Mouse (Mus musculus): ENCODE data around the gene Lgr6. TPM values are rescaled to one million over a fixed set of nuclear protein-coding genes. Genes with fewer than 3 reads are reported as not detected.
A peak's percentile ranks its signal among the peaks of the same experiment; 100 is the strongest.

Gene Lgr6
- polyA plus RNA-seq (2016; fragmentation: Nextera tagmentation; extraction: Ambion mirVana), result 0.80 and 0.82 TPM in 2 replicates

GRCm38 (mm10) chr1:135105124-135105523, at the start of gene Lgr6:
Lgr6 (minus strand) TSS chr1:135105276.
- Histone ChIP-seq H3K9ac (peak within 1 kb of the TSS; percentile 65), H3K9me3 (replicated peaks) (no peaks in the 10 kb centered on the region), H3K4me2 (peak within 1 kb of the TSS; percentile 83), H3K27ac (ENCODE audit: poor library complexity, severe bottlenecking) (no peak within 1 kb of the TSS), H3K27me3 (replicated peaks) (peaks cover 81% of the 10 kb centered on the region), H3K4me3 (peak within 1 kb of the TSS; percentile 52), H3K4me1 (replicated peaks) (peaks cover 7% of the 10 kb centered on the region), H3K36me3 (no peaks in the 10 kb centered on the region)
- WGBS, result 0% methylated on average over 20 of the region's 40 CpGs
- no peak for ATAC-seq (ENCODE audit: insufficient number of reproducible peaks, low FRiP score)

- Histone ChIP-seq H3K27me3 (replicated peaks) (peaks cover 36% of the 10 kb centered on the region), H3K9ac (peak overlapping the region; percentile 59), H3K9me3 (replicated peaks) (no peaks in the 10 kb centered on the region), H3K36me3 (peaks cover 21% of the 10 kb centered on the region), H3K4me1 (replicated peaks) (peaks cover 36% of the 10 kb centered on the region), H3K27ac (ENCODE audit: poor library complexity, severe bottlenecking) (peak overlapping the region; percentile 65), H3K4me2 (peak overlapping the region; percentile 57), H3K4me3 (peak overlapping the region; percentile 26)
- 2% methylated on average over 14 of the region's 14 CpGs for WGBS
- ATAC-seq (ENCODE audit: insufficient number of reproducible peaks, low FRiP score), result peak; percentile 53; the same call in 1 of the 2 replicates
Measured at GRCm38 (mm10) chr1:135154411-135154959, 49.4 kb upstream of the Lgr6 start.

DNA sequence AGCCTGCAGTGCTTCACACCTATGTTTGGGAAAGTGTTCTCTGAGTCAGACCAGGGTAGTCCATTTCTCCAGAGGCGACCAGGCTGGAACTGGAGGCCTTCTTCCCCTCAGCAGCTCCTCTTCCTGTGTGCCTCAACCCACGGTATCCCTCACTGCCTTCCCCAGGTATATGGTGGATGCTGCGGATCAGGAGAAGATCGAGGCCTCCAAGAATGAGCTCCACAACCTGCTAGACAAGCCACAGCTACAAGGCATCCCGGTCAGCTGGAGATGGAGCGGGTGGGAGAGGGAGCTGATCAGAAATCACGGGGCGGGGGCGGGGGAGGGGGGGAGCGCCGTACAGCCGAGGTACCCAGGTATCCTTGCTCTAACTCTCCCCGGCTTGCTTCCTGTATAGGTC, 48.9 kb upstream of the Lgr6 start:
- Histone ChIP-seq H3K4me3 (peak overlapping the region; percentile 3; the same call in 1 of the 2 replicates), H3K27ac (ENCODE audit: poor library complexity, severe bottlenecking) (0 out of 2 replicates have a peak overlapping the region, but pooled peaks have one; percentile 24), H3K27me3 (replicated peaks) (peaks cover 34% of the 10 kb centered on the region), H3K36me3 (peaks cover 21% of the 10 kb centered on the region), H3K9me3 (replicated peaks) (no peaks in the 10 kb centered on the region), H3K4me1 (replicated peaks) (peaks cover 36% of the 10 kb centered on the region), H3K9ac (peak overlapping the region; percentile 59; the same call in 1 of the 2 replicates), H3K4me2 (peak overlapping the region; percentile 57)
- 27% methylated on average over 13 of the region's 13 CpGs for WGBS
- ATAC-seq (ENCODE audit: insufficient number of reproducible peaks, low FRiP score), result peak; percentile 23; the same call in 1 of the 2 replicates

- H3K9ac ChIP-seq, result no peak overlapping the region
- no peak overlapping the region for H3K4me2 ChIP-seq
- peaks cover 17% of the 10 kb centered on the region for H3K4me1 ChIP-seq (replicated peaks)
- WGBS, result 79% methylated on average over 5 of the region's 5 CpGs
- no peak overlapping the region for H3K4me3 ChIP-seq
- no peaks in the 10 kb centered on the region for H3K9me3 ChIP-seq (replicated peaks)
- H3K36me3 ChIP-seq, result peaks cover 7% of the 10 kb centered on the region; the same call in 1 of the 2 replicates
- no peak overlapping the region for H3K27ac ChIP-seq (ENCODE audit: poor library complexity, severe bottlenecking)
- no peak for ATAC-seq (ENCODE audit: insufficient number of reproducible peaks, low FRiP score)
- peaks cover 29% of the 10 kb centered on the region for H3K27me3 ChIP-seq (replicated peaks)
Measured at GRCm38 (mm10) chr1:135148996-135149395, 43.9 kb upstream of the Lgr6 start.

GRCm38 (mm10) chr1:135148476-135148875, 43.4 kb upstream of the Lgr6 start:
- no peak overlapping the region for H3K9ac ChIP-seq
- H3K27me3 ChIP-seq (replicated peaks), result peaks cover 33% of the 10 kb centered on the region
- ATAC-seq (ENCODE audit: insufficient number of reproducible peaks, low FRiP score), result no peak
- H3K4me1 ChIP-seq (replicated peaks), result peaks cover 15% of the 10 kb centered on the region
- H3K4me3 ChIP-seq, result peak overlapping the region; percentile 88
- H3K36me3 ChIP-seq, result peaks cover 7% of the 10 kb centered on the region; the same call in 1 of the 2 replicates
- no peak overlapping the region for H3K27ac ChIP-seq (ENCODE audit: poor library complexity, severe bottlenecking)
- WGBS, result 70% methylated on average over 4 of the region's 4 CpGs
- H3K9me3 ChIP-seq (replicated peaks), result no peaks in the 10 kb centered on the region
- H3K4me2 ChIP-seq, result peak overlapping the region; percentile 89

- WGBS, result 7% methylated on average over 7 of the region's 7 CpGs
- Histone ChIP-seq H3K4me3 (peak overlapping the region; percentile 88), H3K36me3 (peaks cover 7% of the 10 kb centered on the region; the same call in 1 of the 2 replicates), H3K27me3 (replicated peaks) (peaks cover 39% of the 10 kb centered on the region), H3K9me3 (replicated peaks) (no peaks in the 10 kb centered on the region), H3K27ac (ENCODE audit: poor library complexity, severe bottlenecking) (no peak overlapping the region), H3K4me2 (peak overlapping the region; percentile 89), H3K9ac (peak overlapping the region; percentile 93), H3K4me1 (replicated peaks) (peaks cover 15% of the 10 kb centered on the region)
- ATAC-seq (ENCODE audit: insufficient number of reproducible peaks, low FRiP score), result 0 out of 2 replicates have a peak, but pooled peaks have one; percentile 7
Measured at GRCm38 (mm10) chr1:135147702-135148058, 42.6 kb upstream of the Lgr6 start.

GRCm38 (mm10) chr1:135146946-135147701, 42.0 kb upstream of the Lgr6 start:
- no peaks in the 10 kb centered on the region for H3K9me3 ChIP-seq (replicated peaks)
- H3K4me1 ChIP-seq (replicated peaks), result peaks cover 15% of the 10 kb centered on the region
- H3K27ac ChIP-seq (ENCODE audit: poor library complexity, severe bottlenecking), result peak overlapping the region; percentile 61
- H3K9ac ChIP-seq, result peak overlapping the region; percentile 93
- under 1% methylated on average over 69 of the region's 69 CpGs for WGBS
- H3K4me3 ChIP-seq, result peak overlapping the region; percentile 88
- peaks cover 5% of the 10 kb centered on the region; the same call in 1 of the 2 replicates for H3K36me3 ChIP-seq
- peaks cover 35% of the 10 kb centered on the region for H3K27me3 ChIP-seq (replicated peaks)
- ATAC-seq (ENCODE audit: insufficient number of reproducible peaks, low FRiP score), result peak; percentile 75
- H3K4me2 ChIP-seq, result peak overlapping the region; percentile 89

DNA sequence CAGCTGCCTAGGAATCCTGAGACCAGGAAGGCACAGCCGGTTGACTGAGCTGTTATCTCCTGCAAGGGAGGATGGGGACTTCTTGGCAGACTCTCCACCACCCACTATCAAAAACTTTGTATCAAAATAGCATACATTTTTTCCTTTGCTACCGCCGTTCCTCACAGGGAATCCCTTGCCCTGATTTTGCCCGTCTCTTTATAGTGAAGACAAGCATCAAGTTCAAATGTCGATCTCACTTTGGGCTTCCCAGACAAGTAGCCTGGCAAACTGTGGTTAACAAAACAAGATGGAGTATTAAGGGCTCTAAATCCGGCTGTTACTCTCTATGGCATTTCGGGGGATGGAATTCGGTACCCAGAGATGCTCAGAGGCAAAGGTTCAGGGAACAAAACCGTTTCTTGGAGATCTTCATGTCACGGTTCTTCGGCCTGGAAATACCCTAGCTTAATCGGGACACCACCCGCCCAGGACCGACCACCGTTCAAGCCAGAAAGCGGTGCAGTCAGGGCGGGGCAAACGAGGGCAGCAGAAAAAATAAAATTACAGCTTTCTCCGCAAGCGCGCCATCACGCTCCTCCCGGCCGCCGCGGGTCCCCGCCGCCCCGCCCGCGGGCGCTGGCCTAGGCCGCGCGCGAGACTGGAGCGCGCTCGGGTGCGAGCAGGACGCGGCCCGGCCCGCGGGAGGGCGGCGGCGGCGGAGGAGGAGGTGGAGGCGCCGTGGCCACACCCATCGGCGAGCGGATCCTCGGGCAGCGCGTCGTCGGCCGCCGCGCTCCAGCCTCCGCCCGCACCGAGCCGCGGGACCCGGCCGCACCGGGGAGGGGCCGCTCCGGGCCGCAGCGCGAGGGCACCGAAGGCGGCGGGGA, 41.2 kb upstream of the Lgr6 start, which contains the start of gene Arl8a:
Gene Arl8a (plus strand): TSS at position 748 of the 869 bp plus-strand sequence.
- Histone ChIP-seq H3K4me2 (peak within 1 kb of the TSS; percentile 89), H3K4me3 (peak within 1 kb of the TSS; percentile 88), H3K27me3 (replicated peaks) (peaks cover 34% of the 10 kb centered on the region), H3K27ac (ENCODE audit: poor library complexity, severe bottlenecking) (peak within 1 kb of the TSS; percentile 61), H3K36me3 (peaks cover 3% of the 10 kb centered on the region; the same call in 1 of the 2 replicates), H3K9me3 (replicated peaks) (no peaks in the 10 kb centered on the region), H3K4me1 (replicated peaks) (peaks cover 15% of the 10 kb centered on the region), H3K9ac (peak within 1 kb of the TSS; percentile 93)
- 3% methylated on average over 73 of the region's 78 CpGs for WGBS
- peak; percentile 88 for ATAC-seq (ENCODE audit: insufficient number of reproducible peaks, low FRiP score)

DNA sequence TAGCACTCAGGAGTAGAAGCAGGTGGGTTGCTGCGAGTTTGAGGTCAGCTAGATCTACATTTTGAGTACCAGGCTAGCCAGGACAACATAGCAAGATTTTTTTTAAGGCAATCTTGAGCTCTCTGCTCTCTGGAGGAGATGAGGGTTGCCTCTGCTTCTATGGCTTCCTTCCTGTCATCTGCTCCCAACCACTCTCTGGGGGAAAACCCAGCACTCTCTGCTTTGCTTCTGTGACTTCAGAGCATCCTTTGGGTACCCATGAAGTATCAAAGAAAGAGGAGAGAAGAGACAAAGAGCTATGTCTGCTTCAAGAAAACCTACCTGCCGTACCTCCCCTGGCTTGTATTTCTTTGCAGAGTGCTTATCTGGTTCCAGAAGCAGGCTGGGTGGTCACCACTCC, 38.9 kb upstream of the Lgr6 start:
- Histone ChIP-seq H3K36me3 (no peaks in the 10 kb centered on the region), H3K4me2 (no peak overlapping the region), H3K9ac (no peak overlapping the region), H3K4me3 (no peak overlapping the region), H3K27ac (ENCODE audit: poor library complexity, severe bottlenecking) (no peak overlapping the region), H3K27me3 (replicated peaks) (peaks cover 28% of the 10 kb centered on the region), H3K4me1 (replicated peaks) (peaks cover 15% of the 10 kb centered on the region), H3K9me3 (replicated peaks) (no peaks in the 10 kb centered on the region)
- no peak for ATAC-seq (ENCODE audit: insufficient number of reproducible peaks, low FRiP score)
- 76% methylated on average over 2 of the region's 2 CpGs for WGBS

DNA sequence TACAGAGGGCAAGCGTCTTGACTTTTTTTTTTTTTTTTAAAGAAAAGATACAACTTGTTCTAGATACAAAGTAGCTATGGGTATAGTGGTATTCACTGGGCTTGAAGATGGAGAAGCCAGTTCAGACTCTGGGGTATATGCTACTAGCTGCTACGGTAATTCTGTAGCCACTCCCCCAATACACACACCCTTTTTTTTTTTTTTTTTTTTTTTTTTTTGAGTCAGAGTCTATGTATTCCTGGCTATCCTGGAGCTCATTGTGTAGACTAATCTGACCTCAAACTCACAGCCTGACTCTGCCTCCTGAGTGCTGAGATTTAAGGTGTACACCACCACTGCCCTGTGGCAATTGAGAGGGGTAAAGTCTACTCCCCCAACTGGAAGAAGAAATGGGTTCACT, 37.4 kb upstream of the Lgr6 start:
- H3K27ac ChIP-seq (ENCODE audit: poor library complexity, severe bottlenecking), result no peak overlapping the region
- no peaks in the 10 kb centered on the region for H3K9me3 ChIP-seq (replicated peaks)
- H3K4me2 ChIP-seq, result no peak overlapping the region
- no peaks in the 10 kb centered on the region for H3K36me3 ChIP-seq
- no peak overlapping the region for H3K4me3 ChIP-seq
- H3K9ac ChIP-seq, result no peak overlapping the region
- H3K4me1 ChIP-seq (replicated peaks), result peaks cover 3% of the 10 kb centered on the region; the same call in 1 of the 2 replicates
- no peak for ATAC-seq (ENCODE audit: insufficient number of reproducible peaks, low FRiP score)
- 70% methylated on average over 2 of the region's 2 CpGs for WGBS
- H3K27me3 ChIP-seq (replicated peaks), result peaks cover 27% of the 10 kb centered on the region

Data from heart, embryonic 12.5 days (tissue).